Mouse (Mus musculus) myocyte (in vitro differentiated cells): Measurements from ENCODE around the gene Gmnn.

Source experiments
- MYOG ChIP-seq, 3 experiments: IDR thresholded peaks; one replicate each; pipeline ENCODE4 v1.6.1; 2011; ENCODE audit warnings: control low read depth in 2 of 3, low read depth in 2 of 3, mild to moderate bottlenecking in 2 of 3; ENCODE audit not compliant: insufficient read length in 2 of 3, control insufficient read depth in 1 of 3, insufficient read depth in 1 of 3
- POLR2A ChIP-seq: IDR thresholded peaks from one replicate; pipeline ENCODE4 v1.6.1; 2011; ENCODE audit warnings: low read depth, mild to moderate bottlenecking, control low read depth, moderate library complexity; ENCODE audit not compliant: insufficient read length
- TCF12 ChIP-seq: IDR thresholded peaks from one replicate; pipeline ENCODE4 v1.6.1; 2011; ENCODE audit warnings: mild to moderate bottlenecking, control low read depth; ENCODE audit not compliant: poor library complexity, insufficient read depth, severe bottlenecking
- USF1 ChIP-seq: IDR thresholded peaks from one replicate; pipeline ENCODE4 v1.6.1; 2011; ENCODE audit warnings: low read depth, mild to moderate bottlenecking, control low read depth, moderate library complexity

- TF ChIP-seq POLR2A (no peak), MYOG (IDR thresholded peaks at IDR 0.05; ENCODE audit: control insufficient read depth in 1 of 3, insufficient read depth in 1 of 3, insufficient read length in 2 of 3, low read depth in 2 of 3) (no peak), TCF12 (no peak), USF1 (no peak)
Observed at GRCm38 (mm10) chr13:24715601-24716000, 46.1 kb downstream of the Gmnn start.
